Mouse (Mus musculus): ENCODE measurements at regions not wholly inside any gene's neighbourhood (a gene's known extent, or its start where the extent isn't known, plus 50 kb on each side); places are given as distances from the start of the nearest gene placed in this dataset.

DNA sequence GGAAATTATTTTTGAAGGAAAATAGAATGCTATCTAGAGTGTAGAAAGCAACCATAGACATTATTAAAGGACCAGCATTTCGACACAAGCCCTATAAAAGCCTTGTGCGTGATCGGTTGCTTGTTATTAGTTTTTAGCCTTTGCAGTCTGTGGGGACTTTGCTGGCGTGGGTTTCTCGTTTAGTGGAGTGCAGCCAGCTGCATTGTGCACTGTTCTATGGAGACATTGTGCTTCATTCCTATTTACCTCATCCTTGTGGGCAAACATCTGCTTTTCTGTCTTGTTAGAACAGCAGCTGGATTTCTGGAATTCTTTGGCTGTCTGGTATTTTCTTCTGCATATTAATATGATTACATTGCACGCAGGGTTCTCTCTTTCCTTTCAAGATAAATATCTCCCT lies 101.1 kb downstream of the Kcnrg start:
- in situ Hi-C loops (cut with MboI; ENCODE audit: low pct_unique_long_range_greater_than_20kb): no loop called here
- no peak for TF ChIP-seq CTCF (IDR thresholded peaks at IDR 0.05)
- no peak for ATAC-seq
- H3K27me3 ChIP-seq: no peaks in the 10 kb centered on the region
- POLR2A ChIA-PET: no interaction called here
- CTCF ChIA-PET: no interaction called here
- no peak for DNase-seq (ENCODE audit: low read depth, low spot score)

GRCm38 (mm10) chr14:61715746-61716145 lies 108.5 kb downstream of the Kcnrg start:
- DNase-seq (ENCODE audit: low read depth, low spot score): no peak

DNA sequence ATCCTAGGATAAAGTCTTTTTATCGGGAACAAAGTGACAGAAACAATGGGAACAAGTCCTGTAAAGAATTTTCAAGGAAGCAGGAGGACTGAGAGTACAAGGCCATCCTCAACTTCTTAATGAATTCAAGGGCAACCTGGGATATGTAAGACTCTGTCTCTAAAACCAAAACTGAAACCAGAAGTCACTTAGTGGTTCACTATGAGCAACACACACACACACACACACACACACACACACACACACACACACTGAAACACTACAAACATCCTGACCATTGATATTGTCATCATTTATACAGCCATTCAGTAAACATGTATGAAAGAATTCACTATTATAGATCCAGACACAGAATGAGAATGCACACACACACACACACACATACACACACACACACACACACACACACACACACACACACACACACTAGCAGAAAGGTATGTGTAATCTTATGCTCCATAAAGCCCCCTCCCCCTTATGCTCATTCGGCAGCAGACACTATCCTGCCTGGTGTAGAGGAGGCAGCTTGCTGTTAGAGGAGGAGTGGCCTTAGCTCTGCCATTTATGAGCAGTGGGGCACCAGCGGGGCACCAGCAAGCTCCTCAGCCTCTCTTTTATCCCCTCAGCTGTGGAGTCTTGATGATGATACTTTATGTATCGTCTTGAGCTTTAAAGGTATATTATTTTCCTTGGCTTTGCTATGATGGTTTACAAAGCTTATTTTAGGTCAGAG lies 111.3 kb downstream of the Kcnrg start:
- ATAC-seq (no peak), DNase-seq (ENCODE audit: low read depth, low spot score) (no peak)
- ChIA-PET CTCF (interaction anchor here (1.0 to 1.1 kb wide), 2 partner anchors 11 to 20 kb away, joined by 3 read pairs; no protein-coding TSS in a partner anchor), POLR2A (interaction anchor here (0.6 to 0.8 kb wide), 2 partner anchors 41 to 388 kb away, joined by 3 read pairs; no protein-coding TSS in a partner anchor)
- H3K27me3 ChIP-seq: no peaks in the 10 kb centered on the region
- no peak for TF ChIP-seq CTCF (IDR thresholded peaks at IDR 0.05)
- in situ Hi-C loops (cut with MboI; ENCODE audit: low pct_unique_long_range_greater_than_20kb): no loop called here

More at GRCm38 (mm10) chr14:61715746-61716145, 108.5 kb downstream of the Kcnrg start:
- in situ Hi-C loops (cut with MboI; ENCODE audit: low pct_unique_long_range_greater_than_20kb): no loop called here
- no peak for ATAC-seq
- H3K27me3 ChIP-seq: no peaks in the 10 kb centered on the region
- ChIA-PET CTCF (interaction anchor here (0.6 kb wide), 1 partner anchor 28 kb away, joined by 3 read pairs; no protein-coding TSS in a partner anchor), POLR2A (no interaction called here)
- peak; percentile 31 for TF ChIP-seq CTCF (IDR thresholded peaks at IDR 0.05)

DNA sequence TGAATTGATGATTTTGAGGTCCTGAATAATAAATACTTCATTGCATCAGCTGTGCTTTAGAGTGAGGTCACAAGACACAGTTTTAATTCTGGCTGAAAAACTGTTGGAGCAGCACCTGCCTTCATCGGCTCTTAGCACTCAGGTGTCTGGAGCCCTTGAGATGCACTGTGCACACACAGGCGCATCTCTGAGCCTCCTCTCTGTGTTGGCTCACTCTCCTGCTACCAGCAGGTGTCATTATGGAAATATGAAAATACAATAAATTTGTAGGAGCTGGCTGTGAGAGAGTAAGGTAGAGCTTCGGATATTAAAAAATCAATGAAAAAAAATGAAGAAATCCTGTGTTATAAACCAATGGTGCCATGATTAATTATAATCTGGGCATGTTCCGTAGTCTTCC lies 114.0 kb downstream of the Kcnrg start:
- ATAC-seq (no peak), DNase-seq (ENCODE audit: low read depth, low spot score) (no peak)
- ChIA-PET POLR2A (interaction anchor here (0.7 kb wide), 1 partner anchor 23 kb away, joined by 3 read pairs; no protein-coding TSS in a partner anchor), CTCF (no interaction called here)
- no peaks in the 10 kb centered on the region for H3K27me3 ChIP-seq
- in situ Hi-C loops (cut with MboI; ENCODE audit: low pct_unique_long_range_greater_than_20kb): no loop called here
- TF ChIP-seq CTCF (IDR thresholded peaks at IDR 0.05): no peak

- in situ Hi-C loops (cut with MboI; ENCODE audit: low pct_unique_long_range_greater_than_20kb): no loop called here
- ChIA-PET CTCF (no interaction called here), POLR2A (no interaction called here)
- no peak for TF ChIP-seq CTCF (IDR thresholded peaks at IDR 0.05)
- ATAC-seq (no peak), DNase-seq (ENCODE audit: low read depth, low spot score) (no peak)
- H3K27me3 ChIP-seq: no peaks in the 10 kb centered on the region
Observed at GRCm38 (mm10) chr14:61724942-61725341, 117.7 kb downstream of the Kcnrg start.

DNA sequence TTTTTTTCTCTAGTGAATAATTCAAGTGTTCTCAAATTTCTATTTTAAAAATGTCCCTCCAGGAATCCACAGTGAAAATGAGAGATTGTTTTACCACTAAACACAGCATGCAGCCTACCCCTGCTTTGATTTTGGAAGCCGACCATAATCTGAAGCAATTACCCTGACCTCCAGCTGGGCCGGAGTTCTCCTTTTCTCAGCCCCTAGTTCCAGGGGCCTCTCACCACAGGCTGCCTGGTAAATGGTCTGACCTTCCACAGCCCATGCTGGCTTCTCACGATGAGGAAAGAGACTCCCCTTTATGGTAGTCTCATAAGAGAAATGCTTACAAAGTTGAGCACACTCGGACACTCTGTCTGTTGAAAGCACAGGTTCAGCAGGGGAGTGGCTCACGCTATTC lies 121.3 kb downstream of the Kcnrg start:
- ATAC-seq (no peak), DNase-seq (ENCODE audit: low read depth, low spot score) (no peak)
- ChIA-PET POLR2A (no interaction called here), CTCF (no interaction called here)
- TF ChIP-seq CTCF (IDR thresholded peaks at IDR 0.05): no peak
- no peaks in the 10 kb centered on the region for H3K27me3 ChIP-seq
- in situ Hi-C loops (cut with MboI; ENCODE audit: low pct_unique_long_range_greater_than_20kb): no loop called here

DNA sequence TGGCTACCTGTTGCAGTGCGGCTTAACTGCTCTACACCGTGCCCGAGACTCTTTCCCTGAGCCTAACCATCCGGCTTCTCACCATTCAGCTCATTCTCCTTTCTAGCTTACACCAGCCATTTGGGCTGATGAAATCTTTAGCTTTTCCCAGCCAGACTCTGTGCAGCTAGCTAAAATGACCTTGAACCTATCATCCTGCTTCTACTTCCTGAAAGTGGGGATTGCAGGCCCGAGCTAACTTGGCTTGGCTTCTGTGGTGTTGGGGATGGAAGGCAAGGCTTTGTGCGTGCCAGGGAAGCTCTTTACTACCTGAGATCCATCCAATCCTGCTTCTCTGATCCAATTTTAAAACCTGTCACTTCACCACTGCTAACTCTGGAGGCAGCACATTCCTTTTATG lies 128.3 kb downstream of the Kcnrg start:
- no peak for ATAC-seq

GRCm38 (mm10) chr14:61736384-61737322 lies 129.4 kb downstream of the Kcnrg start:
- in situ Hi-C loops (cut with MboI; ENCODE audit: low pct_unique_long_range_greater_than_20kb): no loop called here
- H3K27me3 ChIP-seq: no peaks in the 10 kb centered on the region
- TF ChIP-seq CTCF (IDR thresholded peaks at IDR 0.05): no peak
- no peak for DNase-seq (ENCODE audit: low read depth, low spot score)
- POLR2A ChIA-PET: interaction anchor here (0.6 kb wide), 1 partner anchor 226 kb away, joined by 3 read pairs; no protein-coding TSS in a partner anchor
- no peak for ATAC-seq
- CTCF ChIA-PET: no interaction called here

More for the DNA sequence above, 128.3 kb downstream of the Kcnrg start:
- POLR2A ChIA-PET: interaction anchor here (0.6 kb wide), 1 partner anchor 227 kb away, joined by 3 read pairs; no protein-coding TSS in a partner anchor
- H3K27me3 ChIP-seq: no peaks in the 10 kb centered on the region
- TF ChIP-seq CTCF (IDR thresholded peaks at IDR 0.05): no peak
- no peak for DNase-seq (ENCODE audit: low read depth, low spot score)
- in situ Hi-C loops (cut with MboI; ENCODE audit: low pct_unique_long_range_greater_than_20kb): no loop called here
- CTCF ChIA-PET: no interaction called here

DNA sequence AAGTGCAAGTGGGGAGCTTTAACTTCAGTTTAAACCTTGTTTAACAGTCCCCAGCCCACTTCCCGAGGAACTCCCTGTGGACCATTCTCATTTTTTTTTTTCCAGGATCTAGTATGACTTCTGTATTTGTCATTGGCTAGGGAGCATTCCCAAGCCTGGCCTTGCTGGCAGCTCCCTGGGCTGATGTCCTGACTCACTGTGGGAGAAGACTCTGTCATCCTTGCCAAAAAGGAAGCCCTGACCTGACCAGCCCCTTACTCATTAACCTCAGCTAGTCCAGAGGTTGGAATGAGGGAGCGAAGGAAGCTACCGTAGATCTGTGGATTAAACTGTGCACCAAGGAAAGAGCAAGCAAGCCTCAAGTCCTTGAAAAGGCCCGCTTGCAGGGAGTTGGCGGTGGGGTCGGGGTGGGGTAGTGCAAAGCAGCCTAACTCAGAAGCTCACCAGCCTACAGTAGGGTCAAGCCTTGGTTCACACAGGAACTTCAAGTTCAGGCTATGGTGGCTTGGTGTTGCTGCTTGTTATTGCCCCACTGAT lies 130.3 kb downstream of the Kcnrg start:
- POLR2A ChIA-PET: interaction anchor here (0.6 kb wide), 1 partner anchor 10 kb away, joined by 4 read pairs; no protein-coding TSS in a partner anchor
- H3K27me3 ChIP-seq: no peaks in the 10 kb centered on the region
- in situ Hi-C loops (cut with MboI; ENCODE audit: low pct_unique_long_range_greater_than_20kb): no loop called here
- CTCF ChIA-PET: interaction anchor here (1.3 kb wide), 1 partner anchor 12 kb away, joined by 9 read pairs; no protein-coding TSS in a partner anchor
- no peak for ATAC-seq
- TF ChIP-seq CTCF (IDR thresholded peaks at IDR 0.05): no peak
- DNase-seq (ENCODE audit: low read depth, low spot score): no peak

- no peak for TF ChIP-seq CTCF (IDR thresholded peaks at IDR 0.05)
- H3K27me3 ChIP-seq: no peaks in the 10 kb centered on the region
- in situ Hi-C loops (cut with MboI; ENCODE audit: low pct_unique_long_range_greater_than_20kb): no loop called here
- ATAC-seq: no peak
- no peak for DNase-seq (ENCODE audit: low read depth, low spot score)
- ChIA-PET POLR2A (no interaction called here), CTCF (interaction anchor here (1.8 kb wide), 1 partner anchor 16 kb away, joined by 6 read pairs; no protein-coding TSS in a partner anchor)
Observed at GRCm38 (mm10) chr14:61739453-61739852, 132.2 kb downstream of the Kcnrg start.

All from Patski (cell line).